Mouse (Mus musculus): ENCODE results near the gene Olfr1242. TPM values are rescaled to one million over a fixed set of nuclear protein-coding genes. Genes with fewer than 3 reads are reported as not detected.

Gene Olfr1242
- total RNA-seq (2021), result not detected

GRCm38 (mm10) chr2:89498235-89498634 lies at the start of gene Olfr1242:
Gene Olfr1242 (minus strand): TSS chr2:89498335.
- intact Hi-C loops (cut with DNase I), result no loop called here
- no peak for DNase-seq

GRCm38 (mm10) chr2:89544516-89544915 lies 46.4 kb upstream of the Olfr1242 start:
- no peak for DNase-seq
- intact Hi-C loops (cut with DNase I), result loop anchor here (5.0 kb wide), 1 partner anchor 1187 kb away; no protein-coding TSS in a partner anchor

GRCm38 (mm10) chr2:89539923-89540322 lies 41.8 kb upstream of the Olfr1242 start:
- intact Hi-C loops (cut with DNase I), result loop anchor here (5.0 kb wide), 1 partner anchor 1183 kb away; no protein-coding TSS in a partner anchor
- DNase-seq, result no peak

- DNase-seq, result no peak
- intact Hi-C loops (cut with DNase I), result no loop called here
Measured at GRCm38 (mm10) chr2:89531387-89531786, 33.3 kb upstream of the Olfr1242 start, which contains the start of gene Olfr1243. Gene Olfr1243 (minus strand): TSS chr2:89531487.

- intact Hi-C loops (cut with DNase I), result no loop called here
Measured at GRCm38 (mm10) chr2:89487026-89487425, 11.1 kb downstream of the Olfr1242 start, which contains the start of gene Olfr1241. Gene Olfr1241 (minus strand): TSS chr2:89487126.

GRCm38 (mm10) chr2:89442900-89443299 lies 55.2 kb downstream of the Olfr1242 start, which contains the start of gene Olfr1240:
Gene Olfr1240 (minus strand): TSS chr2:89443000.
- intact Hi-C loops (cut with DNase I), result no loop called here
- DNase-seq, result no peak

More at GRCm38 (mm10) chr2:89487026-89487425, 11.1 kb downstream of the Olfr1242 start, which contains the start of gene Olfr1241:
- no peak for DNase-seq

Other genes with a start within 250 kb of the Olfr1242 start
- not detected for gene Olfr1228, start 244.3 kb downstream of the Olfr1242 start, total RNA-seq (2021)
- gene Olfr1229, start 210.3 kb downstream of the Olfr1242 start, total RNA-seq (2021), result not detected
- gene Olfr1230, start 201.1 kb downstream of the Olfr1242 start, total RNA-seq (2021), result not detected
- gene Olfr1231, start 191.3 kb downstream of the Olfr1242 start, total RNA-seq (2021), result not detected
- gene Olfr1232, start 168.7 kb downstream of the Olfr1242 start, total RNA-seq (2021), result not detected
- not detected for gene Olfr1233, start 155.9 kb downstream of the Olfr1242 start, total RNA-seq (2021)
- gene Olfr1234, start 133.5 kb downstream of the Olfr1242 start, total RNA-seq (2021), result not detected
- gene Olfr1238, start 88.7 kb downstream of the Olfr1242 start, total RNA-seq (2021), result not detected
- gene Olfr1239, start 77.9 kb downstream of the Olfr1242 start, total RNA-seq (2021), result not detected
- not detected for gene Olfr1240, start 55.3 kb downstream of the Olfr1242 start, total RNA-seq (2021)
- not detected for gene Olfr1241, start 11.2 kb downstream of the Olfr1242 start, total RNA-seq (2021)
- not detected for gene Olfr1243, start 33.2 kb upstream of the Olfr1242 start, total RNA-seq (2021)
- gene Olfr1245, start 80.1 kb upstream of the Olfr1242 start, total RNA-seq (2021), result not detected
- not detected for gene Olfr1246, start 94.8 kb upstream of the Olfr1242 start, total RNA-seq (2021)
- gene Olfr1247, start 115.8 kb upstream of the Olfr1242 start, total RNA-seq (2021), result under 1 TPM in 1 of 2 experiments, not detected in 1; 0.05 TPM
- gene Olfr1248, start 119.9 kb upstream of the Olfr1242 start, total RNA-seq (2021), result not detected
- gene Olfr1249, start 136.6 kb upstream of the Olfr1242 start, total RNA-seq (2021), result not detected
- not detected for gene Olfr1250, start 163.1 kb upstream of the Olfr1242 start, total RNA-seq (2021)
- gene Olfr1251, start 173.6 kb upstream of the Olfr1242 start, total RNA-seq (2021), result not detected
- not detected for gene Olfr1252, start 226.7 kb upstream of the Olfr1242 start, total RNA-seq (2021)